Mouse (Mus musculus) intestine, embryonic 14.5 days (tissue): ENCODE measurements around the gene Nxph1. TPM values are rescaled to one million over a fixed set of nuclear protein-coding genes. Genes with fewer than 3 reads are reported as not detected.

Experiments
- ATAC-seq: fragments of 200-750 bp; cut with Nextera tagmentation; replicated peaks from 2 replicates; pipeline ENCODE4 v1.8.0; 2017; ENCODE audit warnings: low read depth, moderate number of reproducible peaks, moderate TSS enrichment, moderate library complexity; ENCODE audit not compliant: low FRiP score, low TSS enrichment
- DNase-seq: peaks from one replicate; pipeline ENCODE4 v3.0.0-alpha.2; 2018; ENCODE audit warnings: low spot score
- H3K27ac ChIP-seq: fragments of 300-500 bp; sonication (generic); 2 replicates; pipeline ENCODE4 v1.5.1; 2014; ENCODE audit warnings: low read depth, mild to moderate bottlenecking, control low read depth
- H3K27me3 ChIP-seq: fragments of 300-500 bp; sonication (generic); replicated peaks from 2 replicates; pipeline ENCODE4 v1.6.1; 2014; ENCODE audit warnings: low read length, control low read depth; ENCODE audit not compliant: control insufficient read depth, insufficient read depth
- H3K36me3 ChIP-seq: fragments of 300-500 bp; sonication (generic); 2 replicates; pipeline ENCODE4 v1.6.1; 2014; ENCODE audit warnings: low read length, control low read depth; ENCODE audit not compliant: control insufficient read depth, insufficient read depth
- H3K4me1 ChIP-seq: fragments of 300-500 bp; sonication (generic); replicated peaks from 2 replicates; pipeline ENCODE4 v1.6.1; 2014; ENCODE audit warnings: low read length, control low read depth, mixed read lengths; ENCODE audit not compliant: control insufficient read depth, insufficient read depth
- H3K4me2 ChIP-seq: fragments of 300-500 bp; sonication (generic); 2 replicates; pipeline ENCODE4 v1.6.1; 2014; ENCODE audit warnings: low read length
- H3K4me3 ChIP-seq: fragments of 300-500 bp; sonication (generic); 2 replicates; pipeline ENCODE4 v1.5.1; 2014; ENCODE audit warnings: low read depth, low read length, control low read depth, mixed read lengths
- H3K9ac ChIP-seq: fragments of 300-500 bp; sonication (generic); 2 replicates; pipeline ENCODE4 v1.6.1; 2014; ENCODE audit warnings: mild to moderate bottlenecking, low read length
- H3K9me3 ChIP-seq: fragments of 300-500 bp; sonication (generic); 2 replicates; pipeline ENCODE4 v1.6.1; 2016; ENCODE audit warnings: low read length, control low read depth; ENCODE audit not compliant: control insufficient read depth
- WGBS: fragments of 180-500 bp; shearing (Covaris S2); extraction: QIAGEN DNeasy Blood & Tissue Kit; methylation state at CpG from one replicate; pipeline ENCODE4 v1.1.7; 2014; 5-methylcytosine and 5-hydroxymethylcytosine counted together
- polyA plus RNA-seq: library from polyadenylated mRNA; unstranded; fragments of >200 nt; fragmentation: Nextera tagmentation; extraction: Ambion mirVana; gene quantifications from 2 replicates; pipeline ENCODE4 v1.2.1, GENCODE M21; 2014

The Nxph1 gene
- polyA plus RNA-seq, 1 experiment from 2014 or later, result 0.08 TPM

- WGBS, result 82% methylated on average over 3 of the region's 3 CpGs
These were observed 118.2 kb downstream of the Nxph1 start for GRCm38 (mm10) chr6:9066435-9066834.

GRCm38 (mm10) chr6:9069913-9070312 is 121.7 kb downstream of the Nxph1 start:
- H3K4me2 ChIP-seq, result no peak overlapping the region
- DNase-seq (no peak), ATAC-seq (no peak)
- no peaks in the 10 kb centered on the region for H3K27me3 ChIP-seq
- no peaks in the 10 kb centered on the region for H3K9me3 ChIP-seq
- no peak overlapping the region for H3K9ac ChIP-seq
- WGBS, result 60% methylated on average over 7 of the region's 7 CpGs
- no peaks in the 10 kb centered on the region for H3K4me1 ChIP-seq
- no peak overlapping the region for H3K4me3 ChIP-seq
- H3K27ac ChIP-seq, result no peak overlapping the region
- no peaks in the 10 kb centered on the region for H3K36me3 ChIP-seq

More at GRCm38 (mm10) chr6:9066435-9066834, 118.2 kb downstream of the Nxph1 start:
- no peak overlapping the region for H3K27ac ChIP-seq
- H3K4me1 ChIP-seq, result no peaks in the 10 kb centered on the region
- H3K4me2 ChIP-seq, result no peak overlapping the region
- H3K9me3 ChIP-seq, result no peaks in the 10 kb centered on the region
- H3K9ac ChIP-seq, result no peak overlapping the region
- ATAC-seq, result no peak
- no peak for DNase-seq
- H3K27me3 ChIP-seq, result no peaks in the 10 kb centered on the region
- no peaks in the 10 kb centered on the region for H3K36me3 ChIP-seq
- no peak overlapping the region for H3K4me3 ChIP-seq

GRCm38 (mm10) chr6:9076463-9076862 is 128.2 kb downstream of the Nxph1 start:
- no peaks in the 10 kb centered on the region for H3K9me3 ChIP-seq
- no peak overlapping the region for H3K27ac ChIP-seq
- DNase-seq, result no peak
- no peaks in the 10 kb centered on the region for H3K4me1 ChIP-seq
- no peak overlapping the region for H3K9ac ChIP-seq
- H3K36me3 ChIP-seq, result no peaks in the 10 kb centered on the region
- no peak overlapping the region for H3K4me3 ChIP-seq
- no peak overlapping the region for H3K4me2 ChIP-seq
- WGBS, result 64% methylated on average over 2 of the region's 2 CpGs
- no peak for ATAC-seq
- H3K27me3 ChIP-seq, result no peaks in the 10 kb centered on the region

- H3K9me3 ChIP-seq, result no peaks in the 10 kb centered on the region
- H3K4me3 ChIP-seq, result no peak overlapping the region
- H3K36me3 ChIP-seq, result no peaks in the 10 kb centered on the region
- no peaks in the 10 kb centered on the region for H3K4me1 ChIP-seq
- no peaks in the 10 kb centered on the region for H3K27me3 ChIP-seq
- H3K9ac ChIP-seq, result no peak overlapping the region
- WGBS, result 72% methylated on average over 4 of the region's 4 CpGs
- H3K4me2 ChIP-seq, result no peak overlapping the region
- no peak overlapping the region for H3K27ac ChIP-seq
- DNase-seq (no peak), ATAC-seq (no peak)
These were observed 129.8 kb downstream of the Nxph1 start for GRCm38 (mm10) chr6:9077793-9078689.

- Histone ChIP-seq H3K4me3 (no peak overlapping the region), H3K36me3 (no peaks in the 10 kb centered on the region), H3K4me2 (no peak overlapping the region), H3K27ac (no peak overlapping the region), H3K27me3 (no peaks in the 10 kb centered on the region), H3K9me3 (no peaks in the 10 kb centered on the region), H3K9ac (no peak overlapping the region), H3K4me1 (no peaks in the 10 kb centered on the region)
- WGBS, result 84% methylated on average over 3 of the region's 3 CpGs
- no peak for DNase-seq
- no peak for ATAC-seq
These were observed 135.6 kb downstream of the Nxph1 start for GRCm38 (mm10) chr6:9083851-9084250.

GRCm38 (mm10) chr6:9097345-9097744 is 149.1 kb downstream of the Nxph1 start:
- no peaks in the 10 kb centered on the region for H3K4me1 ChIP-seq
- no peaks in the 10 kb centered on the region for H3K36me3 ChIP-seq
- H3K4me2 ChIP-seq, result no peak overlapping the region
- H3K9me3 ChIP-seq, result no peaks in the 10 kb centered on the region
- ATAC-seq, result no peak
- H3K27me3 ChIP-seq, result no peaks in the 10 kb centered on the region
- no peak overlapping the region for H3K9ac ChIP-seq
- H3K27ac ChIP-seq, result no peak overlapping the region
- 79% methylated on average over 2 of the region's 2 CpGs for WGBS
- no peak overlapping the region for H3K4me3 ChIP-seq
- no peak for DNase-seq

- Histone ChIP-seq H3K4me2 (no peak overlapping the region), H3K27me3 (no peaks in the 10 kb centered on the region), H3K27ac (no peak overlapping the region), H3K36me3 (no peaks in the 10 kb centered on the region), H3K4me3 (no peak overlapping the region), H3K9me3 (no peaks in the 10 kb centered on the region), H3K4me1 (no peaks in the 10 kb centered on the region), H3K9ac (no peak overlapping the region)
- no peak for ATAC-seq
- no peak for DNase-seq
These were observed 159.1 kb downstream of the Nxph1 start for GRCm38 (mm10) chr6:9107366-9107765.

- no peaks in the 10 kb centered on the region for H3K36me3 ChIP-seq
- no peaks in the 10 kb centered on the region for H3K4me1 ChIP-seq
- H3K9ac ChIP-seq, result no peak overlapping the region
- WGBS, result 82% methylated on average over 2 of the region's 2 CpGs
- ATAC-seq (no peak), DNase-seq (no peak)
- no peak overlapping the region for H3K27ac ChIP-seq
- H3K27me3 ChIP-seq, result no peaks in the 10 kb centered on the region
- no peaks in the 10 kb centered on the region for H3K9me3 ChIP-seq
- no peak overlapping the region for H3K4me2 ChIP-seq
- no peak overlapping the region for H3K4me3 ChIP-seq
These were observed 170.9 kb downstream of the Nxph1 start for GRCm38 (mm10) chr6:9119136-9119535.

GRCm38 (mm10) chr6:9124321-9124914 is 176.2 kb downstream of the Nxph1 start:
- ATAC-seq (no peak), DNase-seq (no peak)
- Histone ChIP-seq H3K27me3 (no peaks in the 10 kb centered on the region), H3K9me3 (no peaks in the 10 kb centered on the region), H3K9ac (no peak overlapping the region), H3K4me2 (no peak overlapping the region), H3K27ac (no peak overlapping the region), H3K4me1 (no peaks in the 10 kb centered on the region), H3K36me3 (no peaks in the 10 kb centered on the region), H3K4me3 (no peak overlapping the region)
- WGBS, result 88% methylated on average over 12 of the region's 12 CpGs
